Mouse (Mus musculus): ENCODE data around the gene Mvb12b. TPM values are rescaled to one million over a fixed set of nuclear protein-coding genes. Genes with fewer than 3 reads are reported as not detected.

The Mvb12b gene
- polyA plus RNA-seq, 1 experiment, result 13.6 TPM

DNA sequence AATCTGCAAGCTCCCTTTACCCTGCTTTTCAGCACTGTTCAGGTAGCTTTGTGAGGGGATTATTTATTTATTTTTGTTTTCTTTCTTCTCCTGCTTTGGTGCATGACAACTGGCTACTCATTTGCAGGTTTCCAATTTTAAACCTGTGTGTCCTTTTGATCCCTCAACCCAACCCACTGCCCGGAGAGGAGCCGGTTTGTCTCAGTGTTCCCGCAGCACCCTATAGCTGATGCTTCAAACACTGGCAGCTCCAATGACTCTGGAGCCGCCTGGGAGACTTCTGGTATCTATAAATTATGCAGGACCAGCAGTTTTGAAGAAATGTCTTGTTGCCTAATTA lies 16.6 kb downstream of the Mvb12b start:
- WGBS, result 86% methylated on average over 4 of the region's 4 CpGs
- TF ChIP-seq POLR2A (IDR thresholded peaks at IDR 0.05; ENCODE audit: low read depth, low read length), result no peak
- TF ChIP-seq CTCF (IDR thresholded peaks at IDR 0.05; ENCODE audit: extremely low read depth, insufficient read depth, insufficient read length, insufficient replicate concordance), result no peak
- DNase-seq (ENCODE audit: low read depth in 1 of 2, low spot score in 2 of 2), result no peak
- H3K27ac ChIP-seq (ENCODE audit: insufficient read depth, low read length), result no peak overlapping the region
- no peak overlapping the region for H3K4me3 ChIP-seq (ENCODE audit: extremely low read depth, insufficient read depth, insufficient read length)
- H3K27me3 ChIP-seq (ENCODE audit: control insufficient read depth, insufficient read depth, low read length), result no peaks in the 10 kb centered on the region
- H3K4me1 ChIP-seq (ENCODE audit: control insufficient read depth, insufficient read depth, insufficient read length), result peaks cover 13% of the 10 kb centered on the region; the same call in 1 of the 2 replicates
- 0 out of 2 replicates have a peak, but pooled peaks cover 1% of the 10 kb centered on the region for H3K36me3 ChIP-seq (ENCODE audit: control insufficient read depth, insufficient read depth, low read length)

DNA sequence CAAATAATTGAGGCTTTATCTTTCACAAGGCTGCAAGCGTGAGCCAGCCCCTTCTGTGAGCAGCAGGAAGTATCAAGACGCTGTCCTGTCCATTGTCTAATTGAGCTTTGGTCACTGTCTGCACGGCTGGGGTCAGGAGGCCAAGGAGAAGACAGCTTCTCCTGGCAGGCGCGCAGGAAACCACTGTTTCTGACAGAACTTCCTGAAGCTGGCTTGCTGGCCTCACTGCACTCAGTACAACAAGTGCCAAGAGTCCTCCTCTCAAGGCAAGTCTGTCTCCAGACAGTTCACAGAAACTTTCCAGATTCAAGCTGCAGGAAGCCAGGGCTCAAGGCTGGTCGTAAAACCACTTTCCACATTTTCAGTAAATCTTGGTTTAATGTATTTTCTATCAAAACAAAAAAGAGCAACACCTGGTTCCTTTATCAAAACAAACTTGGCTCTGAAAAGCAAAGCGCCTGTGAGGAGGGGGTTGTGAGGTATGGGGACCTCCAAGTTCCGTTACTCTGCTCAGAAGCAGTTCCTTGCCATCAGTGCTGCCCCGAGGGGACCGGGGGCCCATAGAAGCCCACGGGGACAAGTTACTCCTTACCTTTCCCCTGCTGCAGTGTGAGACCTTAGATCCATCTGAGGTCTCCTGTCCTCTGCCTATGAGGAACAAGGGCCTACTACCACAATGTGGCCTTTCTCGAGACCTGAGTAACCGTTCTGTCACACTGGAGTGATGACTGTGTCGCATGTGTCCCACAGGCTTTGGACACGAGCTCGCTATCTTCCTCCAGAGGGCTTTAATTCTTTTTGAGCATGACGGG lies 17.2 kb downstream of the Mvb12b start:
- TF ChIP-seq CTCF (IDR thresholded peaks at IDR 0.05; ENCODE audit: extremely low read depth, insufficient read depth, insufficient read length, insufficient replicate concordance) (no peak), POLR2A (IDR thresholded peaks at IDR 0.05; ENCODE audit: low read depth, low read length) (no peak)
- H3K4me1 ChIP-seq (ENCODE audit: control insufficient read depth, insufficient read depth, insufficient read length), result peaks cover 13% of the 10 kb centered on the region; the same call in 1 of the 2 replicates
- DNase-seq (ENCODE audit: low read depth in 1 of 2, low spot score in 2 of 2), result no peak
- 0 out of 2 replicates have a peak, but pooled peaks cover 1% of the 10 kb centered on the region for H3K36me3 ChIP-seq (ENCODE audit: control insufficient read depth, insufficient read depth, low read length)
- no peaks in the 10 kb centered on the region for H3K27me3 ChIP-seq (ENCODE audit: control insufficient read depth, insufficient read depth, low read length)
- no peak overlapping the region for H3K27ac ChIP-seq (ENCODE audit: insufficient read depth, low read length)
- no peak overlapping the region for H3K4me3 ChIP-seq (ENCODE audit: extremely low read depth, insufficient read depth, insufficient read length)
- WGBS, result 22% methylated on average over 17 of the region's 17 CpGs

DNA sequence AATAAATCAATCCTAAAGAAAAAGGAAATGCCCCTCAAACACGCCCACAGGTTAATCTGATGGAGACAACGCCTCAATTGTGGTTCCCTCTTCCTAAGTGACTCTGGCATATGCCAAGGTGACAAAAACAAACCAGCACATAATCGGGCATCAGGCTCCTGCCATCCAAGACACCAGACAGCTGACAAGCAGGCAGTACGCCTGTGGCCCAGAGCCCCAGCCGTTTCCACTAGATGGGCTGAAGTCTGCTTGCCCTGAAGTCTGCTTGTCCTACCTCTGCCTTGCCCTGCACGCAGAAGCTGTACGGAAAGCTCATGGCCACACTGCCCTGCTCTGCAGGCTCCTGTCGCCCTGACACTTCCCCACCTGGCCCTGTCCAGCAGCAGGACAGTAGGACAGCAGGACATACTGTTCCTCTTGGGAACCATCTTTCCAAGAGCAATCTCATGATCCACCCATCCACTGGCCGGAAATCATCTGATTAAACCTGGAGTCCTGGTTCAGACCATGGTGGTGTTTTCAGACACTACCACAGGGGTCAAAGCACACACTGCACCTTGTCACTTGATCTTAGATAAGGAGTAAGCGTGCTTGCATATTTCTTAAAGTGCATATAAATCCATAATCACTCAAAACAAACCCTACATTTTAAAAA lies 17.9 kb downstream of the Mvb12b start:
- peaks cover 13% of the 10 kb centered on the region; the same call in 1 of the 2 replicates for H3K4me1 ChIP-seq (ENCODE audit: control insufficient read depth, insufficient read depth, insufficient read length)
- H3K36me3 ChIP-seq (ENCODE audit: control insufficient read depth, insufficient read depth, low read length), result 0 out of 2 replicates have a peak, but pooled peaks cover 1% of the 10 kb centered on the region
- no peak for DNase-seq (ENCODE audit: low read depth in 1 of 2, low spot score in 2 of 2)
- no peak overlapping the region for H3K4me3 ChIP-seq (ENCODE audit: extremely low read depth, insufficient read depth, insufficient read length)
- H3K27ac ChIP-seq (ENCODE audit: insufficient read depth, low read length), result peak overlapping the region; percentile 31; the same call in 1 of the 2 replicates
- 34% methylated on average over 10 of the region's 10 CpGs for WGBS
- TF ChIP-seq CTCF (IDR thresholded peaks at IDR 0.05; ENCODE audit: extremely low read depth, insufficient read depth, insufficient read length, insufficient replicate concordance) (no peak), POLR2A (IDR thresholded peaks at IDR 0.05; ENCODE audit: low read depth, low read length) (no peak)
- no peaks in the 10 kb centered on the region for H3K27me3 ChIP-seq (ENCODE audit: control insufficient read depth, insufficient read depth, low read length)

DNA sequence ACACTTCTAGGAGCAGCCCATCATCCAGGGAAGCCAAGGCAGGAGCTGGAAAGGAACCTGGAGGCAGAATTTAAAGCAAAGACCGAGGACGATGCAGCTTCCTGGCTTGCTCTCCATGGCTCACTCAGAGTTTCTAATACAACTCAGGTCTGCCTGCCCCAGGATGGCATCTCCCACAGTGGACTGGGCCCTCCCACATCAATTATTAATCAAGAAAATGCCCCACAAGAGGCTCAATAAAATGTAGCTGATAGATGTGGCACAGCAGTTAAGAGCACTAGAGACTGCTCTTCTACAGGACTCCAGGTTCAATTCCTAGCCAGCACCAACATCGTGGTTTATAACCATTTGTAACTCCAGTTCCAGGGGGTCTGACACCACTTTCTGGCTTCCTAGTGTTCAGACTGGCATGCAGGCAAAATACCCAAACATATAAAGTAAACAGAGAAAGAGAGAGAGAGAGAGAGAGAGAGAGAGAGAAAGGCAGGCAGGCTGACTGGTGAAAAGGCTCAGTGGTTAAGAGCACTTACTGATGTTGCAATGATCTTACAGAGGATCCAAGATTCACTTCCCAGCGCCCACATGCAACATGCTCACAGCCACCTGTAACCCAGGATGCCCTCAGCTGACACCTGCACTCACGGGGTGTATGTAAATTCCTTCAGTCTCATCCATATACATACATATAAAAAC lies 18.6 kb downstream of the Mvb12b start:
- DNase-seq (ENCODE audit: low read depth in 1 of 2, low spot score in 2 of 2), result no peak
- Histone ChIP-seq H3K27me3 (ENCODE audit: control insufficient read depth, insufficient read depth, low read length) (no peaks in the 10 kb centered on the region), H3K27ac (ENCODE audit: insufficient read depth, low read length) (no peak overlapping the region), H3K36me3 (ENCODE audit: control insufficient read depth, insufficient read depth, low read length) (0 out of 2 replicates have a peak, but pooled peaks cover 1% of the 10 kb centered on the region), H3K4me3 (ENCODE audit: extremely low read depth, insufficient read depth, insufficient read length) (no peak overlapping the region), H3K4me1 (ENCODE audit: control insufficient read depth, insufficient read depth, insufficient read length) (peaks cover 13% of the 10 kb centered on the region; the same call in 1 of the 2 replicates)
- WGBS, result 36% methylated on average over 5 of the region's 5 CpGs
- TF ChIP-seq CTCF (IDR thresholded peaks at IDR 0.05; ENCODE audit: extremely low read depth, insufficient read depth, insufficient read length, insufficient replicate concordance) (no peak), POLR2A (IDR thresholded peaks at IDR 0.05; ENCODE audit: low read depth, low read length) (no peak)

DNA sequence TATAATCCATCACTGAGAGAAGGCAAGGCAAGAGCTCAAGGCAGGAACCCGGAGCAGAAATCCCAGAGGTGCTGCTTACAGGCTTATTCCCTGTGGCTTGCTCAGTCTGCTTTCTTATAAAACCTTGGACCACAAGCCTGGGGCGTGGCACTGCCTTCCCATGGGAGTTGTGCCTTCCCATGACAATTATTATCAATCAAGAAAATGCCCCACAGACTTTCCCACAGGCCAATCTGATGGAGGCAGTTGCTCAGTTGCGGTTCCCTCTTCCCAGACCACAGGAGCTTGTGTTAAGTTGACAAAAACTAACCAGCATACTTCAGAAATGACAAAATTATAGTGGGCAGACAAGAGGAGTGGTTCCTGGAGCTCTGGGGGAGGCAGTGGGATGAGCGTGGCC lies 19.4 kb downstream of the Mvb12b start:
- peaks cover 13% of the 10 kb centered on the region; the same call in 1 of the 2 replicates for H3K4me1 ChIP-seq (ENCODE audit: control insufficient read depth, insufficient read depth, insufficient read length)
- no peak for TF ChIP-seq POLR2A (IDR thresholded peaks at IDR 0.05; ENCODE audit: low read depth, low read length)
- TF ChIP-seq CTCF (IDR thresholded peaks at IDR 0.05; ENCODE audit: extremely low read depth, insufficient read depth, insufficient read length, insufficient replicate concordance), result no peak
- DNase-seq (ENCODE audit: low read depth in 1 of 2, low spot score in 2 of 2), result no peak
- H3K27ac ChIP-seq (ENCODE audit: insufficient read depth, low read length), result no peak overlapping the region
- H3K4me3 ChIP-seq (ENCODE audit: extremely low read depth, insufficient read depth, insufficient read length), result no peak overlapping the region
- H3K36me3 ChIP-seq (ENCODE audit: control insufficient read depth, insufficient read depth, low read length), result no peaks in the 10 kb centered on the region
- H3K27me3 ChIP-seq (ENCODE audit: control insufficient read depth, insufficient read depth, low read length), result no peaks in the 10 kb centered on the region
- 59% methylated on average over 4 of the region's 4 CpGs for WGBS

DNA sequence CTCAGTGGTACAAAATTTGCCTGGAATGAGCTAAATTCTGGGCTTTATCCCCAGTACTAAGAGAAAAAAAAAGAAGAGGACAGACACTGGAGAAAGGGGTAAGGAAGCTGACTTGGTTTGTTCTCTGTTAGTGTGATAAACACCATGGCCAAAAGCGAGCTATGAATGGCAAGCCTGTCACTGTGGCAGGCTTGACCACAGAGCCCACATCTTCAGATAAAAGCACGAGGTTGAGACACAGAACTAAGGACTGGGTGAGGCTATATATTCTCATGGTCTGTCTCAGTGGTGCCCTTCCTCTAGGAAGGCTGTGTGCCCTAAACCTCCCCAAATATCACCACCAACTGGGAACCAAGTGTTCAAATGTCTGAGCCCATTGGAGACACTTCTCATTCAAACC lies 31.0 kb downstream of the Mvb12b start:
- no peaks in the 10 kb centered on the region for H3K36me3 ChIP-seq (ENCODE audit: control insufficient read depth, insufficient read depth, low read length)
- 21% methylated on average over 2 of the region's 2 CpGs for WGBS
- TF ChIP-seq POLR2A (IDR thresholded peaks at IDR 0.05; ENCODE audit: low read depth, low read length) (no peak), CTCF (IDR thresholded peaks at IDR 0.05; ENCODE audit: extremely low read depth, insufficient read depth, insufficient read length, insufficient replicate concordance) (no peak)
- no peak overlapping the region for H3K4me3 ChIP-seq (ENCODE audit: extremely low read depth, insufficient read depth, insufficient read length)
- H3K4me1 ChIP-seq (ENCODE audit: control insufficient read depth, insufficient read depth, insufficient read length), result peaks cover 4% of the 10 kb centered on the region; the same call in 1 of the 2 replicates
- no peak overlapping the region for H3K27ac ChIP-seq (ENCODE audit: insufficient read depth, low read length)
- no peaks in the 10 kb centered on the region for H3K27me3 ChIP-seq (ENCODE audit: control insufficient read depth, insufficient read depth, low read length)
- no peak for DNase-seq (ENCODE audit: low read depth in 1 of 2, low spot score in 2 of 2)
